Mouse (Mus musculus) hematopoietic stem cell, adult 5-6 weeks (primary cell): ENCODE data around the gene Carns1. TPM values are rescaled to one million over a fixed set of nuclear protein-coding genes. Genes with fewer than 3 reads are reported as not detected.
A peak's percentile ranks its signal among the peaks of the same experiment; 100 is the strongest.
"Not testable (repeated sequence)": the region's sequence is repeated elsewhere in the genome, so short reads cannot be mapped to it uniquely, and the experiment has no call there.

Experiments used
- ATAC-seq, 2 experiments: fragments of 125-278 bp in 1 of 2; replicated peaks in 1 of 2; 2 replicates each; pipeline ENCODE4 v1.8.0; 2016 to 2017; ENCODE audit warnings: inconsistent platforms in 2 of 2, mild to moderate bottlenecking in 2 of 2, moderate number of reproducible peaks in 2 of 2, low read depth in 1 of 2, moderate TSS enrichment in 1 of 2; ENCODE audit not compliant: low FRiP score in 2 of 2, poor library complexity in 2 of 2, severe bottlenecking in 2 of 2, insufficient read depth in 1 of 2, low TSS enrichment in 1 of 2
- total RNA-seq: library from RNA; stranded (forward); fragments of 172-1452, 232-1000 nt; gene quantifications from 2 replicates; pipeline ENCODE4 v1.2.3, GENCODE M21; 2017

Carns1 gene
- total RNA-seq, 1 experiment from 2014 or later, result 11.2 TPM

DNA sequence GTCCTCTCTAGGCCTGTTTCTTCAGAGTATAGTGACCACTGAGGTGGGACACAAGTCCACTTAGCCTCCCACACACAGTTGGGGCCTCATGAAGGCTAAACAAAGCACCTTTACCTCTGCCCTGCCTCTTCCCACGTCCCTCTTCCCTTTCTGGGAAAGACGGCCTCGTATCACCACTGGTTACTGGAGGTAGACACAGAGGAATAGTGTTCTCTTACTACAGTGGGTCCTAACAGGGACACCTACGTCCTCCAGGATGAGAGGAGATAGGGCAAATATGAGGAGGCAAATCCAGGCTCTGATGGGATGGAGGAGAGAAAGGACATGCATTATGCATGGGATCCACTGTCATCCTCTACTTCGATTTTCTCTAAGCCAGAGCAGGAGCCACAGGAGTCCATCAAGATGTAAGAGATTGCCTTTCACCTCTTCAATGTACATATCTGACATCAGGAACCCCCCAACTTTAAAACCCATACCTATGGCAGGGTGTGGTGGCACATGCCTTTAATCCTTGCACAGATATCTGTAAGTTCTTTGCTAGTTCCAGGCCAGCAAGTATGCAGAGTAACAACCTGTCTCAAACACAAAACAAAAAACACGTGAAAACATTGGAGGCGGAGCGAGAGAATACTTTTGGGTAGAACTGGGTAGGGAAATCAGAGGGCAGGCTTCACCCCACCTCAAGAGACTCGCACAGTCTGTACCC, 27.3 kb downstream of the Carns1 start:
- ATAC-seq, result no peak

GRCm38 (mm10) chr19:4147022-4147405, 28.3 kb downstream of the Carns1 start:
- ATAC-seq, result no peak

DNA sequence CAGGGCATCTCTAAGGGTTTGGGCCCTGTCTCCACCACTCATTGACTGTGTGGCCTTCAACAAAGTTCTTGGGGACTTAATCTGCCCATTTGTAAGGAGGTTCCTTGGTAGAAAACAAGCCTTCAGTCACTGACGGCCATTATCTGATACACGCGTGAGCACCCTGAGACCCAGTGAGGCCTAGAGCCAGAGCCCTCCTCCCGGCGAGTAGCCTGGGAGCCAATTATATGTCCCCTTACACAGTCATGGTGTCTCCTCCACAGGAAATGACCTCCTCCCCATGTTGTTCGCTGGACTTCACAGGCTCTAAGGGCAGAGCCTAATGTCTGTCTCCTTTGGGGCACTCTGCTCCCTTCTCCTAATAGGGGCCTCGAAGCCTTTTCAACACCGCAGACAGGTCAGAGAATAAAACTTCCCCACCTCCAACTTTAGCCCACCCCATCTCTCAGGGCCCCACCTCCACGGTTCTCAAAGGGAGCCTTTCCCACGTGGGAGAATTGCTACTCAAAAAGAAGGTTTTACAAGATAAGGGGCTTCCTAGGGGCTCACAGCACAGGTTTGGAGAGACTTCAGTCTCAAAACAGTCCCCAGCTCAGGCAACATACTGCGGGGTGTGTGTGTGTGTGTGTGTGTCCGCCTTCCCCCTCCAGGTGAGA, 28.8 kb downstream of the Carns1 start:
- ATAC-seq, result no peak

- ATAC-seq, result no peak
These were observed 29.3 kb downstream of the Carns1 start for GRCm38 (mm10) chr19:4145936-4146335.

DNA sequence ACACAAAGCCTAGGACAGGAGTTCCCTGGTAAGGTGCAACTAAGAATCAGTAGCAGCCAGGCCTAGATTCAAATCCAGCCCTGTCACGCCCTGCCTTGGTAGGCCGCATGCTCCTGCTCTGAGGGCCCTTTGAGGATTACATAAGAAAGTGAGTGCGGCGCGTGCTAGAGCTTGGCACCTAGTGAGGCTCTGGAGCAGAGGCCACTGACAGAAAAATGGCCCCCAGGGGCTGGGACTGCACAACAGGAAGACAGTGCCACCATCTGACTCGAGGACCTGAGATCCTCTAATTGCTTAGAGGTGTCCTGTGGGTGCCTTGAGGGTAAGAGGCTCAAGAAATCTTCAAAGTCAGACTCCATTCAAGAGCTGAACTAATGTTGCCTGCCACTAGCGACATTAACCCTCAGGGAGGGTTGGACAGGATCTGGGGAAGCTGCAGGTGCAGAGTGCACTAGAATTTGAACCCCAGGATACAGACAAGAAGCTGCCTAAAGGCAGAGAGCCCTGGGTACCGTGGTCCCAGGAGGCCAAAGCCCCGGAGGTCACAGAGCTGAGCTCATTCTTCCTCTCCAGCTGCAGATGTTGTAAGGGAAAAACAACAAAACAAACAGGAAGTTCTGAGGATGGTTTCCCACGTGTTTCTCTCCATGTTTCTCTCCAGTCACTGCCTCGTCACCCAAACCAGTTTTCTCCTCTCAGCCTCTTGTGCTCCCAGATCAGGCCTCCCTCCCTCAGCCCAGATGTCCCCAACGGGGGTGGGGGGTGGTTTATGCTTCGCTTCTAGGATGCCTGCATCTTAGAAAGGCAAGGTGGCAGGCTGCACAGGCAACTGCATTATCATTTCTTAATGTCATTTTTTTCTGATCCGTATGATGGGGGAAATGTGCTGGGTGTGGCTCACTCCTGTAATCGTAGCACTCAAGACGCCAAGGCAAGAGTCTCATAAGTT, 30.5 kb downstream of the Carns1 start:
- ATAC-seq, result no peak

- ATAC-seq, result no peak
These were observed 31.5 kb downstream of the Carns1 start, which contains the start of gene Cabp4 for GRCm38 (mm10) chr19:4143759-4144268. Gene Cabp4, minus strand, starts transcription at chr19:4144033.

DNA sequence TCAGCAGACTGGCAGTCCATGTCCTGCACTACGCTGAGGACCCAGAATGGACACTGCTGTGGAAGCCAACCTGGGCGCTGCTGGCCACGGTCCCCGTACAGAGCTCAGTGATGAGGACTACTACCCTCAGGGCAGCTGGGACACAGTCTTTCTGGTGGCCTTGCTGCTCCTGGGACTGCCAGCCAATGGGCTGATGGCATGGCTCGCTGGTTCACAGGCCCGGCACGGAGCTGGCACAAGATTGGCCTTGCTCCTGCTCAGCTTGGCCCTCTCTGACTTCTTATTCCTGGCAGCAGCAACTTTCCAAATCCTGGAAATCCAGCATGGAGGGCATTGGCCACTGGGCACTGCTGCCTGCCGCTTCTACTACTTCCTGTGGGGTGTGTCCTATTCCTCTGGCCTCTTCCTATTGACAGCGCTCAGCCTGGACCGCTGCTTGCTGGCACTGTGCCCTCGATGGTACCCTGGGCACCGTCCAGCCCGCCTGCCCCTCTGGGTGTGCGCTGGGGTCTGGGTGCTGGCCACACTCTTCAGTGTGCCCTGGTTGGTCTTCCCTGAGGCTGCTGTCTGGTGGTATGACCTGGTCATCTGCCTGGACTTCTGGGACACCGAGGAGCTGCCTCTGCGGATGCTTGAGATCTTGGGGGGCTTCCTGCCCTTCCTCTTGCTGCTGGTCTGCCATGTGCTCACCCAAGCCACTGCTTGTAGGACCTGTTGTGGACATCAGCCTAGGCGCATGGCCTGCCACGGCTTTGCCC, 32.7 kb downstream of the Carns1 start:
- ATAC-seq, result no peak

- no peak for ATAC-seq
These were observed 35.1 kb downstream of the Carns1 start for GRCm38 (mm10) chr19:4140147-4140546.

DNA sequence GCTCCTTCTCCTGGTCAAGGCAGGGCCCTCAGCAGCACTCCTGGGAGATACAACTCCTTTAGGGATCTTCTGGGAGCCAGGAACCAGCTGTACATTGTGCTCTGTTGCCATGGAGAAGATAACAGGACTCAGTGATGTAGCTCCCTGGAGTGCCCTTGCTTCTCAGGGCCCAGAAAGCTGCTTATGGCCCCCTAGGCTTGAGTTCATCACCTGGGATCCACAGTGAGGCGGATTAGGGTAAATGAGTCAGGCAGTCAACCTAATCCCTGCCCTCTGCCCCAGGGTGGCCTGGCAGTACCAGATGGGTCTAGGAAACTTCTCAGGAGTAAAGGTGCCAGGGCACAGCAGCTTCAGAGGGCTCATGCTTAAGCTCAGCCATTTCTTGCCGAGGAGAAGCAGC, 35.8 kb downstream of the Carns1 start, which contains the start of gene Gpr152:
Gene Gpr152, plus strand, starts transcription at position 342 of the 400 bp plus-strand sequence.
- no peak for ATAC-seq

DNA sequence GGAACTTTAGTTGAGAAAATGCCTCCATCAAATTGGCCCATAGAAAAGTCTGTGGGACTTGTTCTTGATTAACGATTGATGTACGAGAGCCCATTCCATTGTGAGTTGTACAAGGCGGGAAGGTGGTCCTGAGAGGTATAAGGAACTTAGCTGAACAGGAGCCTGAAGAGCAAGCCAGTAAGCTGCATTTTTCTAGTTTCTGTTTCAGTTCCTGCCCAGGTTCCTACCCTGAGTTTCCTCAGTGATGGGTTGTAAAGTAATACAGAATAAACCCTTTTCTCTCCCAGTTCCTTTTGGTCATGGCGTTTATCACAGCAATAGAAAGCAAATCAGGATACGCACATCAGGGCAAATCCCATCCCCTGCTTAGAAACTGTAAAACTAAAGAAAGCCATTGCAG, 37.4 kb downstream of the Carns1 start:
- ATAC-seq, result peak in 1 of 2 experiments; percentile 34; a peak in 1 of 4 replicates

- ATAC-seq, result no peak
These were observed 38.8 kb downstream of the Carns1 start for GRCm38 (mm10) chr19:4136463-4136862.

GRCm38 (mm10) chr19:4135963-4136345, 39.3 kb downstream of the Carns1 start:
- ATAC-seq, result peak; percentile 39 to 47; a peak in 2 of 4 replicates

- ATAC-seq, result not testable (repeated sequence)
These were observed 39.9 kb downstream of the Carns1 start for GRCm38 (mm10) chr19:4135229-4135962.

GRCm38 (mm10) chr19:4134354-4134753, 40.9 kb downstream of the Carns1 start:
- no peak for ATAC-seq

GRCm38 (mm10) chr19:4131768-4132167, 43.5 kb downstream of the Carns1 start:
- no peak for ATAC-seq

GRCm38 (mm10) chr19:4131075-4131474, 44.2 kb downstream of the Carns1 start:
- no peak for ATAC-seq
